Mouse (Mus musculus) retina, embryonic 14.5 days (tissue): ENCODE measurements at regions not wholly inside any gene's neighbourhood (a gene's known extent, or its start where the extent isn't known, plus 50 kb on each side); places are given as distances from the start of the nearest gene placed in this dataset.

Source experiments
- DNase-seq: peaks from one replicate; pipeline ENCODE4 v3.0.0-alpha.2; 2015; ENCODE audit warnings: low spot score

DNA sequence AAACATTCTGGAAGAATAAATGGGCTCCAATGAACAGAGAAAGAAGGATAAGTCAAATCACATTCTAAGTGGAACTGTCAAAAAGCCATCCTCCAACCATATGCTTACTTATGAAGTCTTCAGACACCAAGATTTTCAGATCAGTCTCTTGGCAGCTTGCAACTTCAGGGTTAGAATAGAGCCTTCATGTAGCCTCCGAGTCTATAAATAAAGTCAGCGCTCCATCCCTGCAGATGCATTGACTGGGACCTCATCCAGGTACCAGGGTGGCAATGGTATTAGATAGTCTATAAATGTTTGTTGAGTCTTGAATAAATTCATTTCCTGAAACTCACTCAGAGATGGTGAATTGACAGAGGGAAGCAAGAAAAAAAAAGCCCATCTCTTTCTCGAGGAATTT is 107.2 kb upstream of the Eepd1 start:
- DNase-seq = no peak

DNA sequence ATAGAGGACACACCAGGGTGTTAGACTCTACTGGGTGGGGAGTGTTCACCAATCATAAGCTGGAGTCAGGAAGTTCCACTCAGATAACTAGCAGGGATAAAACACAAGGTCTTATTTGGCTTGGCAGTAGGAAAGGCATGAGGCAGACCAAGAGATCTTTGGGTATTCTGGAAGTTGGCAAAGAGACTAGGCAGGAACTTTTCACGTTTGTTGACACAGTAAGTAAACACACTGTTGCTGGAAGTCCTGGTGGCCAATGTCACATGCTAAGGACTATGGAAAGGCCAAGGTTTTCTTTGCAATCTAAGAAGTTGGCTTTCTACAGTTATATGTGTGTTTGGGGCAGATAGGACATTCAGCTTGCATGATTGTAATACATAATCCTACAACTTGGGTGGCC is 105.1 kb upstream of the Eepd1 start:
- no peak for DNase-seq

DNA sequence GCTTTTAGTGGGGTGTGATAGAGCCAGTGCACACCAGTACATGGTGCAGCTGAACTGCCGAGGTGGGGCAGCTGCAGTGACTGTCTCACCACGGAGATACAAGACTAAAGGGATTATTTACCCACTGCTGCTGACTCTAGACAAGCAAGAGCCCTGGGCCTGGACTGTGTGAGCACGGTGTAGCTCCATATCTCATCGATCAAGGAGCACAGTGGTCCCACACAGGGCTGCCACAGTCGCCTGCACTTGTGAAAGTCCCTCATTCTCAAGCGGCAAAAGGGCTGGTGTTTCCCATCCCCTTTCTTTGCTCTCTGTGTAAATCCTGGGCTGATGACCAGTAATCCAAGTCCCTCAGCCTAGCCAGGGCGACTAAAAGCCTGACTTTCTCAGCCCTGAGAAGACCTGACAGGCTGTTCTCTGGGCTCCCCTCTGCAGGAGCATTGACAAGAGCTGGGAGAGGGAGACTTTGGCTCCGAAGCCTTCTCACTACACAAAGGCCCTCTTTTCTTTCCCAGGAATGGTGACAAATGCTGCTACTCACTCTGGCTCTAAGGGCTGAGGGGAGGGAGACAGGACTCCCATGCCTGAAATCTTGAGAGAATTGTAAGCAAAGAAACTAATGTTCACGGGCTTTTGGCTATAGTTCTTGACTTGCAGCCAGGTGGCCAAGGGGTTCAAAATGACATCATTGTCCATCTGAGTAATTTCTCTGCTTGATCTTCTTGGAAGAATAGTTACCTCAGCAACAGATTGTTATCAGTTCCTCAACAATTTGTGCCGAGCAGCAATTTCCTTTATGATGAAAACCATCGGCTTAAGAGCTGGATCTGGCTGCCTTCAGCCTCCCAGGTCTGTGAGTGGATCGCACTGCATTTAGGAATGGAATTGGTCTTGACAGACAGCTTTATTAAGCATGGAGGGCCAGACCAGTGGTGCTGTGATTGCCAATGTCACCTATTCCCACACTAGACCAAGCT is 103.3 kb upstream of the Eepd1 start:
- DNase-seq = no peak

DNA sequence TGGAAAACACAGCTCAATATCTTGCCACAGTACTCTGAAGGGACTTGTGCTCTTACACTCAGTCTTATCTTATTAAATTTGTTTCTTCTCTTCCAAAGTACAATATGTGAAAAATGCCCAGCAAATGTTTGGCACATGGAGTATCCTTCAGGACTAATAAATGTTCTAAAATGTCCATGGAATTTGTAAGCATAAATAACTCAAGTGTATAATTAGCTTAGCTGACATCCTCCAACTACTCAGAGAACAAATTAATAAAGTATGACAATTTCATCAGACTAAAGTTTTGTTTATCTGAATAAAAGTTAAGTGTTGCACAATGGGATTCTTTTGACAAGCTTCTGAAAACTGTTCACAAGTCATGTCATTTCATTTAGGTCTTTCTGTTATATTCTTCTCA is 96.0 kb upstream of the Eepd1 start:
- DNase-seq = no peak

DNA sequence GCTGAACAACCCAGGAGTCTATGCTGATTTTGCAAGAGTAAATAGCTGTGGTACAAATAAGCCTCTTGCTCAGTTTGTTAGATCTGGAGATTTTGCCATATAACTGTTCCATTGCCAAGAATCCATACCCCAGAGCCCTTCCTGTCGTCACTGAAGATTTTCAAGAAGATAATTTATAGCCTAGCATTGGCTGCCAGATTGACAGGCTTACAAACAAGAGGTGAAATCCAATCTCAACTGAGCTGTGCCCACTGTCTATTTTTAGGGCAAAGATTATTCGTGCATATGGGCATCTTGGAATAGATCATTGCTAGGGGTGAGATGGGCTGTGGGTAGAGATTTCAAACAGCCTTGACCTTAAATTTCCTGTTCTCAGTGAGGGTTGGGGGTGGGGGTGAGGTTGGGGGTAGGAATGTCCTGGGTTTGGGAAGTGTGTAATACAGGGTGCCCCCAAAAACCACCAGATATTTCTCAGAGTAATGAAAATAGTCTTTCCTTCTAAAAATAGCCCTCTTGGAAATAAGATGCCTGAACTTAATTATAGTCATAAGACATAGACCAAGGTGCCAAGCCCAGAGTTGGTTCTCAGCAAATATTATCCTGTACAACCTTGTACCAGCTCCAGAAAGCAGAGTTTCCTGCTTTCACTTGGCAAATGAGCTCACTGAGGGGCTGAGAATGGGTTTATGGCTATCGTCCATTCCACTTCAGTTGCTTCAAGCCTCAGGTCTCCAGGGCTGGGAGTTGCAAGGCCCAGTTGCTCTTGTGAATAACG is 93.3 kb upstream of the Eepd1 start:
- no peak for DNase-seq

DNA sequence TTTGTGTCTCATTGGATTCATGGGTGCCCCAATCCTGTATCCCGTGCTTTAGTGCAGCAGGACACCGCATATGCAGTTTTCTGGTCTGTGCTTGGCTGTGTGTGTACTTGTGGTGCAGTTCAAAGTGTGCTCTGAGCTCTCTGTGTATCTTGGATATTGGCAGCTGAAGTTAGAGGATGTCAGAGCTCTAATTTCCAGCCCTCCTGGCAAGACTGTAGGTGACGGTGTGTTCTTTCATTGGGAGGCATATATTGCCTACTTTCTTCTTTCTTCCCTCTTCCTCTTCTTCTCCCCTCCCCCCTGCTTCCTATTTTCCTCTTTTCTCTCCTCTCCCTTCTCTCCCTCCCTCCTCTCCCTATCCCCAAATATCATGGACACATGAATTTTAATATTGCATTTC is 92.0 kb upstream of the Eepd1 start:
- no peak for DNase-seq

DNA sequence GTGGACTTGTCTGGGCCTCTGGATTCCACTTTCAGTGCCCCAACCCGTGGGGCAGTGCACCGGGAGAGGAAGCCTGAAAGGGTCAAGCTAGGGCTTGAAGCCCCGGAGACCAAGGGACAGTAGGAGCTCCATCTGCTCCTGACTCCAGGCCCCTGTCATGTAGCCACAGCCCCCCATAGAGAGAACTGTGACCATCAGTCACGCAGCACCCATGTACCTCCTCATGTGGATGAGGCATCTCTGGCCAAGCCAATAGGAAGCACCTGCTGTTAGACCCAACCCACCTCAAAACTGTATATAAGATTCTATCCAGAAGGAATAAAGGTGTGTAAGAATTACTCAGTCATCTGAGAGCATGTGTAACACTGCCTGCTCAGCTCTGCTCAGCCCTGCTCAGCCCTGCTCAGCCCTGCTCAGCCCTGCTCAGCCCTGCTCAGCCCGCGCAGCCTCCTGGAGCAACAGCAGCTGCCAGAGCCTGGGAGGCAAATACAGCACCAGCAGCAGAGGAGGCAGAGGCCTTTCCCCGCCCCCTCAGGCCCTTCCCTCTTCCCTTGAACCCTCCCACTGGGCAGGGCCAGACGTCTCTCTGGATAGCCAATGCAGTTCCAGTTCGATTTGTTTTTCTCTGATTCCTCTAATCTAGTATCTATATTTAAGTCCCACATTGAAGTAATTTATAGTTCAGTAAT is 80.6 kb upstream of the Eepd1 start:
- DNase-seq = peak; percentile 65

DNA sequence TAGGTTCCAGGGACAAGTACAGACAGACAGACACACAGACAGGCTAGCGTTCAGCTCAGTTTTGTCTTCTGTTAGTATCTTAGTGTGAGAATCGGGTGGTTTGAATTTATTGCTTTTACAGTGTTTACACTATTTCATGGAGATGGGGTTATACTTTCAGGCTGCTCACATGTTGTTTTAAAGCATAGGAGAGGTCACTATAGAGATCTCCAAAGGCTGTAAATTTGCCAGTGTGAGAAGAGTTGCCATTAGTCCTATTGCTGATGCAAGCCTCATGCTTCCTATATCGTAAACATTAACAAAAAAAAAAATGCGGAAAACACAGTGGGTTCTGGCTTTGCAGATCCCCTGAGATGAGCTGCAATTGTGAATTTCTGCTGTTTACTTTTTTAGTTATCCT is 75.5 kb upstream of the Eepd1 start:
- DNase-seq = no peak

DNA sequence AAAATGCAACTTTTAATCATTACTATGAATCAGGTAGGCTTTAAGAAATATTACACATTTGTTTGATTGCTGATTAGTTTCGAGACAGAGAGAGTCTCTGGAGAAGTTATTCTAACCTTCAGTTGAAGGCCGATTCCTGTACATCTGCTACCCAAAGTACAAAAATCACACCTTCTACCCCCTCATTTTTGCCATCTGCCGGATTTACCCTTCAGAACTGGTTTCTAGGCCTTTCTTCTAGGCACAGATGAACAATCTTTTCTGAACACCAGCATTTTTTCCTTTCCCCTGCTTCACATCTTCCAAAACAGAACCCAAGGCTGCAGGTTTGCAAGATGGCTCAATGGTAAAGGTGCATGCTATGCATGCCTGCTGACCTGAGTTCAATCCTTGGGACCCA is 72.8 kb upstream of the Eepd1 start:
- no peak for DNase-seq

DNA sequence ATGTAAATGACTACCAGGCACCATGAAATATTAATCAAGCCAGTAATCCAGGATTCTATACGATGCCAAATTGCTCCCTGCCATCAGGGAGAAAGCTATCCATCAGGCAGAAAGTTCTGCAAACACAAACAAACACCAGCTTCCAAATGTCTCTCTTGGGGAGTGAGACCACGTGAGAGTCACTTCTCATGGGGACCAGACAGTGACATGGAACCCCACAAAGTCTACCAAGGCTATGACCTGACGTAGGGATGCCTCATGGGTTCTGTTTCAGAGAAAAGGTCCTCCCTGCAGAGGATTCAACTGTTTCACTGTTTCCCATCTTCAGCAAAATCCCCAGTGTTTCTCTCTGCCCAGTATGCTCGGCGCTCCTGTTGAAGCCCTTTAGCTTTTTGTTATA is 71.6 kb upstream of the Eepd1 start:
- DNase-seq = no peak

DNA sequence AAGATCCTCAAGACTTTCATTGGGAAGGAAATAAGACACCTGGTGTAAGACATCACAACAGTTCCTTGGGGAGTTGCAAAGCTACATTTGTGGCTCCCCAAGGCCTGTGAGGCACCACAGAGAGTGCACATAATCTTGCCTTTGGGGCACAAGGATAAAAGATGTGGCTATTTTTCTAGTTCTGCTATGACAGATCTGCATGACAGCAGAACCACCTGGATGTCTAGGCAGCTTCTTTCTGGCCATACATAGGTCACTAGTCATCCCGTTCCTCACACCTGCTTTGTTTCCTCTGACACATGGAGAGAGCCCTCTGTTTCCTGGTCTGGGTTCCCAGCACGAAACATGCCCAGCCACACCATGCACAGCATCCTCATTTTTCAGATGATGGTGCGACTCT is 67.5 kb upstream of the Eepd1 start:
- no peak for DNase-seq

DNA sequence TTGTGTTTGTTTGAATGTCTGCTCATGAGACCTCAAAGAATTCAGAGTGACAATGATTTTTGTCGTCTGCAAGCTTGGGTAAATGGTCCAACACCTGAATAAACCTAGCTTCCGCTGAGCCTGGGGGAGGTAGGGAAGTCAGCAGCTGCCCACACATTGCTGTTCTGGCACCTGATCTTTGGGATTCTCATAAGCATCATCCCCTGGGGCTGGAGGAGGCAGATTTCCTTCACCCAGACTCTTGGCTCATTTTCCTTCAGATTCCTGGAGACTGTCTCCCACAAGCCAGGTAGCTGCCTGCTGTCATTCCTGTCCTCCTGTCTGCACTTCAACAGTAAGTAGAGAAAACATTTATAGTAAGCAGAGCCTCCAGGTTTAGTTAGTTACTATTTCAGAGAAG is 67.0 kb upstream of the Eepd1 start:
- no peak for DNase-seq

DNA sequence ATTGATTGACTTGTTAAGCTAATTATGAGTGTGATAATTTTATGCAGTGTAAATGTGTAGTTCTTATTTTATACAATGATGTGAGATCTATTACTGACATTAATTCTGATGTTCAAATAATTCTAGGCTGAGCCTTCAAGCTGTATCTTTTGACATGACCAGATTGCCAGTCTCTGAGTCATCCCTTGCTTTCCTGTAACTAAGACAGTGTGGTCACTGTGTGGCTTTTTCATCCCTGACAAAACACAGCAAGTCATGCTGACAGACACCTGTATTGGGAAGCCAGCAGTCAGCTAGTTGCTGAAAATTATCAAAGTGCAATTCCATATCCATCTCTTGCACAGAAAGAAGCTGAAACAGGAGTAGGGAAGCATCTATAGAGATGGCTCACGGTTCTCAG is 54.4 kb upstream of the Eepd1 start:
- no peak for DNase-seq

DNA sequence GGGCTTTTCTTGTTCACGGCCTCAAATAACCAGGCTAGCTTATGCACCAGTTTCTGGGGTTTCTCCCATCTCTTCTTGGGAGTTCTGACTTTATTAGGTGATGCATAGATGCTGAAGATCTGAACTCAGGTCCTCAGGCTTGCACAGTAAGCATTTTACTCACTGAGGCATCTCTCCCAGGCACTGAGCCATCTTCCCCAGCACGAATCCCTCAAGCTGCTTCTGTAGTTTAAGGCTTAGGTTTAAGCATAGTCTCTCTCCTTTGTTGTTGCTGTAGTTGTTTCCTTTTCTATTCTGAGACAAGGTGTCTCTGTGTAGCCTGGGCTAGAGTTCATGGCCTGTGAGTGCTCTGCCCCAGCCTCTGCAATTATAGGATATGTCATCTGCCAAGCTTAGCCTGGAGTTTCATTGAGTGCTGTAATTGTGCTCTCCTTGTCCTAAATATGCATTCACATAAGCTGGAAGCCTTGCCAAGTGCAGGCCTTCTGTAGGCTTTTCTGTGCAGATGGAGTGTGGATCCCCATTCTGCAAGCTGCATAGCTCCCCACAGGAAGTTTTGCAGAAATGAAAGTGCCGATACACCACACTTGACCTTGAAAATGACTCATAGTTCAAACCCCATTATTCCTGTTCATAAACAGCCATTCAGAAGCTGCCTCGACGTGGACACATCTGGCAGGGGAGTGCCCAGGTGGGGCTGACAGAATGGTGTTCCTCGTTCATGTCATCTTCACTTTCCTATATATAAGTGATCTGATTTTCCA is 51.7 kb upstream of the Eepd1 start:
- no peak for DNase-seq
